Mouse (Mus musculus): ENCODE measurements at regions not wholly inside any gene's neighbourhood (a gene's known extent, or its start where the extent isn't known, plus 50 kb on each side); places are given as distances from the start of the nearest gene placed in this dataset.
A peak's percentile ranks its signal among the peaks of the same experiment; 100 is the strongest.

DNA sequence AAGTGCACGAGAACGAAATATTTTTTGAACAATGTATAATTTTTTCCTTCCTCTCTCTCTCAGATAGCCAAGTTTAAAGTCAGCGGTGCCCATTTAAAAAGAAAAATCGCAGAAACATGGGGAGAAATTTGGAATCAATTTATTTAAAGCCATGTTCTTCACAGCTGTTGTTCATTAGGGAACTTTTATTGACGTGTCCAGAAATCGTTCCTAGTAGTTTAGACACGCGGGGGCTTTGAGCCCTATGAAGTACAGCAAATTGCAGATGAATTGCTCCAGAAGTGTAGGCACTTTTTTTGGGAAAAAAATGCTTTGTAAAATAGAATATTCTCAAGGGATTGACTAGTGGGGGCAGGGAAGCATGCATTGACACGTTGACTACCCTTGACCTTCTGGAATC lies 182.8 kb downstream of the Rdh14 start:
- DNase-seq: no peak

DNA sequence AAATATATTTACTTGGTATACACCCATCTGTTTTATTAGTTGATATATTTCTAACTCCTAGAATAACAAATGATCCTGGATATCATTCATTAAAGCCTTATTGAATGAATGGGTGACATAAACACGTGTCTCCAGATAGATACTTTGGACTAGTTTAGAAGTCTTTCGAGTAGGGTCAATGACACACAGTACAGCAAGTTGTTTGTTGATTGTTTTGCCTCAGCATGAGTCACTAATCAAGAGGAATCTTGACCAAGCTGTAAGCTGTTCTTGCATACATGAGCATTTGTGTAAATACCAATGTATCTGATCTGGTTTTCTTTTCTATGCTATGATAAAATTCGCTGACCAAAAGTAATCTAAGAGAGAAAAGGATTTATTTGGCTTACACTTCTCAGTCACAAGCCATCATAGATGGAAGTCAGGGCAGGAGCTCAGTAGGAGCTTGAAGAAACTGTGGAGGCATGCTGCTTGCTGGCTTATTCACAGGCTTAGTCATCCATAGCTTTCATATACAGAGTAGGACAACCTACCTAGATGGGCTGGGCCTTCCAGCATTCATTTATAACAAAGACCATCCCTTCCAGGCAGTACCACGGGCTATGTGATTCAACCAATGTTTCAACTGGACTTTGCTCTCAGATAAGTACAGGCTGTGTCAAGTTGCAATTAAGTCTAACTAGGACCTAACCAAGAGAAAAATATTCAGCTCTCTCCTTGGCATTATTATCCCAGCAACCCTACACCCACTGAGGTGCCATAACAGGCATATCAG lies 192.5 kb downstream of the Rdh14 start:
- DNase-seq: no peak

DNA sequence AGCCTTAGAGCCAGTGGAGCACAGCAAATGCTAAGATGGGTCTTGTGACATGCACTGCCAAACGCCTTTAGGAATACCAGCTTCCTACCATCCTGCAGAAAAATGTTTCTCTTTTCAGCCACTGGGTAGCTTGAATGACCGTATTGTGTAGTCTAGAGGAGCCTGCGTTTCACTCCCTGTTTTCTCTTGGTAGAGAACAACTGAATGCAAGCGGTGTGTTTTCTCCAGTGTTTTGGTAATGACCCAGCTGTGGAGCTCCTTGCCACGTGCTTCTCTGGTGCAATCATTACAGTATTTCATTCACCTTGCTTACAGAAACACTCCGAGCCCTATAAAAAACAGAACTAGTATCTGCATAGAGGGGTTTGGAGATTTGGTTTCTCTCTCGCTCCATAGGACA lies 193.5 kb downstream of the Rdh14 start:
- DNase-seq: peak; percentile 5 to 32

DNA sequence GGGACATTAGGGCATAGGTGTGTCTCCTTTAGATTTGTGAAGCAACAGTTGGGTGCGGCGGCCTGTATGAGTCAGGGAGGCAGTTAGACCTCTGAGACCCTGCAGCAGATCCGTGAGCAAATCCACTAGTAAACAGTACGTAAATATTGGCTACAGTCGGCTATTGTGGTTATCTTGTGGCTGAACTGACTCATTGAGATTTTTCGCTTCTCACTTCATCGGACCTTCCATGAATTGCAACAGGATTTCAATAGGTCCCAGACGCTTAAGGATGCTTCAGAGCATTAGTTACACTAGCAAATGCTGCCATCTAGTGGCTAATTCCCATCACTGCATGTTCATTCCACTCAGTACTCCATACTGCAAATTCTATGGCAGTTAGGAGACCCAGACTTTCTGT lies 199.0 kb downstream of the Rdh14 start:
- peak; percentile 63 to 75 for DNase-seq

DNA sequence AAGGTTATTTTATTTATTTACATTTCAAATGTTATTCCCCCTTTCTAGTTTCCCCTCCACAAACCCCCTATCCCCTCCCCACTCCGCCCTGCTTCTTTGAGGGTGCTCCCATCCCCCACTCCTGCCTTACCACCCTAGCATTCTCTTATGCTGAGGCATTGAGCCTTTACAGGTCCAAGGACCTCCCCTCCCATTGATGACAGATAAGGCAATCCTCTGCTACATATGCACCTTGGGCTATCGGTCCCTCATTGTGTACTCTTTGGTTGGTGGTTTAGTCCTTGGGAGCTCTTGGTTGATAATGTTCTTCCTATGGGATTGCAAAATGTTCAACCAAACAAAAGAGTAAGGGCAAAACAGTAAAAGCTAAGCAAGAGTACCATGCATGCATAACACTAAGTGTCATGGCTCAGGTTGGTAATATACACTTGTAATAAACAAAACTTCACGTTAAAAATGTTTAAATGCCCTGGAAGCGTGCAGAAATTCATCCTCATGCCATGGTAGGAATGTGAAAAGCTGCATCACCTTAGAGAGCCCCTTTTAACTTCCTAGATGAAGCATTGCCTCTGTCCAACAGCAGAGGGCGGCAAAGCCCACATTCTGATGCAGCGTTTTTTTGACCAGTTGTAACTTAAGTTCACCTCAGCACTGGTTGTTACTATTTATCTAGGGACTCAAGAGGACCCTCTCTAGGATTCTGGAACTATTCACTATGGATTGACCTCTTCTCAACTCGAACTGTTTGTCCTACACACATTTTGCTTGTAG lies 207.6 kb downstream of the Rdh14 start:
- DNase-seq: peak; percentile 27 to 76

DNA sequence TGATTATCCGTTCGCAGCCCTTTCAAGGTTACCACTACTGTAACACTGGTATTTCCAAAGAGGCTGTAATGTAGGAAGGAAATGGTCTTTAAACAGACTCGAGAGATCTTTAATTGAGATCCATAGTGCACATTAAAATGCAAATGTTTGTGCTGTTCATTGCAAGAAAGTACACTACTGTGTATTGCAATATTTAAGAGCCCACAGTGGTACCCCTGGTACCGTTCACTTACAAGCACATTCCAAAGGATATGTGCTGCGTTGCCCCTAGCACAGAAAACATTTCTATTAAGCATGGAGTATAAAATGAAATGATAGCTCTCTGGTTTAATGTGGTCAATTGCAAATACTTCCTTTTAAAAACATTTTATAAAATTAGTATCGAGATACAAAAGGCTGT lies 209.5 kb downstream of the Rdh14 start:
- no peak for DNase-seq

DNA sequence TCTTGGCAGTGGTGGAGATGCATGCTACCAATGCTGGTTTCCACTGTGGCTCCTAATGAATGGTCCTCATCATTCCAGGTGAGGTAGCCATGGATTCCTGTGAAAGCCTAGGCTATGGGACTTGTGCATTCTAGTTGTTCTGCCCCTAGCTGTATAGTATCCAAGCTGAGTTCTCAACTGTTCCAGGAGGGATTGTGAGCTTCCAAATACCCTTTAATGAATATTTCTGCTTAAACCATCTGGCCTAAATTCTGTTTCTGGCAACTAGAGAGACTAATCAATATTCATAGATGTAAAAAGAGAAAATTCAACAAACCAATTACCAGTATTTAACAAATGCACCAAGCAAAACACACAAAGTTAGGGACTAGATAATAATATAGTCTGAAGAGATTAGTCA lies 227.7 kb downstream of the Rdh14 start:
- no peak for DNase-seq

DNA sequence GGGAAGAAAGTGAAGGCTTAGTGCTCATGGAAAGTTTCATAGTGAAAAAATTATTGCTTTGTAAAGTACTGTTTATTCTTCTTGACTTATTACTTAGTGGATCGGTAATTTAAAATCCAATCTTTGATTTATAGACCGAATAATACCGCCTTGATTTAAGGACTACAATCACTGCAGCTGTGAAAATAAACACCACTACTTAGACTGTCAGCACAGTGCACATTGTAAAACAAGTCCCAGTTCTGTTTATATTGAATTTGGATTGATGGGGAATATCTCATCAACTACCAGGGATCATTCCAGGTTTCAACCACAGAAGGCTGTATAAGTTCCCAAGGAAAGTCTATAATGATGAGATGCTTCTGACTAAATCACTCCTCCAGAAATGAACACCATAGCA lies 230.0 kb downstream of the Rdh14 start:
- no peak for DNase-seq

DNA sequence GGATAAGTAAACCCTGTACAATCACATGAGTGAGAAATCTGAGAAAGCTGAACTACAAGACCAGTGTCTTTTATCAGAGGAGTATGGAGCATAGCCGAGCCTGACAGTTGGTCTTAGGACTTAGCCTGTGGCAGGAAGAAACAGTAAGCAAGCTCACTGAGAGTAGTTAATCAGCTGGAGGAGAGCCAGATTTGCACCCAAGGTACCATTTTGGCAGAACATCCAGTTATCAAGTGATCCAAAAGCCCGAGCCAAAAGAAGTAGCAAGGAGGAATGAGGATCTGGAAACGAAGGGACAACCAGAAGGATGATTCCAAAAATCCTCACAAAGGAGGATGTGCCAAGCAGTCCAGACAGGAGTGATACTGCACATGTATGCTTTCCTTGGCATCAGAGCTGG lies 248.0 kb downstream of the Rdh14 start:
- DNase-seq: no peak

DNA sequence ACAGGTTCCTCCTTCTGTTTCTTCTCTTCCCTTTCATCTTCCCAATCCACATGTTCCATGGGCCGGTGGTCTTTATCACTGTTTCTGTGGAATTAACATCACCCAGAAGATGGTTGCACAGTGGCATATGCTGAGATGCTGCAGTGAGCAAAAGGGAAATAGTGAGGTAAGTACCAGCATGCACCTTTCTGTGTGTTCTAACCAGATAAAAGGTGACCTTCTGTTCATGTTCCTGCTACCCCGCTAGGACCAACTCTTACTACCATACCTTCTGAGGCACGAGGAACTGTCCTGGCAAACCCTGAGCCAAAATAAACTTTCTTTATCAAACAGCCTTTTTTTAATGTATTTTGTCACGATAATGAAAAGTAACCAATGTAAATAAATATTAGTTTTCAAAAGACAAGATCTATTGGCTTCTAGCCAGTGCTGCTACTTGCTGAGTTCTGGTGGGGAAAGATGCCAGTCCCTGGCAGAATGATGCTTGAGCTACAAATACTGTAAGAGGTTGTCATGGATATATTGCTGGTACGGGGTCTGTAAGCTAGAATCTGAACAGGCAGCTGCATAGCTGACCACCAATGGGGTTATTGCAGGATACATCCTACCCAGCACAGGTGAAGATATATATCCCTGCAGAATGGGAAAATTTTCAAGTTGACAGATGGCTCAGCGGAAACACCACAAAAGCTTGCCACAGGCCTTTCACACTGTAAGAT lies 264.1 kb downstream of the Rdh14 start:
- DNase-seq: no peak

DNA sequence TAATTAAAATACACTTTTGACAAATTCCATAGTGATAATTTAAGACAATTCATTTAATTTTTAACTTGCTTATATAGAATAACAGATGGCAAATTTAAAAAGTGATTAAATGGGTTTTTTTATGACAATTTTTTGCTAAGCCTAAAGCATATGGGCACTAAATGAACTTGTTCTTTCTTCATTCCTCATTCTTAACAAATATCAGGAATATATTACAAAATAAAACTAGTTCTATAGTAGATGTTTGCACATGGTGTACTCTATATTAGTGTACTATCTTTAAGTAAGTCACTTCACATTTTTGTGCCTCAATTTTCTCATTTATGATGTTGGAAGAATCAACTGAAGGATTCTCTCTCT lies 264.6 kb downstream of the Rdh14 start:
- DNase-seq: no peak

DNA sequence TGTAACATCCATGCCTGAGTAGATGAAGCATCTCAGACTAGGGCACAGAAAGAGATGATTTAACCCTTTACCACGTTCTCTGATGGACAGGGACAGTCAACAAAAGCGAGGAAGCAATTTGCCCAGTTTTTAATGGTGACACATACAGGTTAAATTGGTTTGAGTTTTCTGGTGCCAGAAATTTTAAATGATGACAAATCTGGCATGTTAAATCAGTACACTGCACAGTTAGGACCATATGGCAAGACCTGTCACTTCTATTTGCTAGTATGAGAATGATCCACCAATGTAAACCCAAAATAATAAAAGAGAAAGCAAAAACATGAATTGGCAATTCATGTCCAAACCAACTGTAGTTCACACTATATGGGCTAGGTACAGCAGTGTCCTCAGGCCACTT lies 268.3 kb downstream of the Rdh14 start:
- no peak for DNase-seq

DNA sequence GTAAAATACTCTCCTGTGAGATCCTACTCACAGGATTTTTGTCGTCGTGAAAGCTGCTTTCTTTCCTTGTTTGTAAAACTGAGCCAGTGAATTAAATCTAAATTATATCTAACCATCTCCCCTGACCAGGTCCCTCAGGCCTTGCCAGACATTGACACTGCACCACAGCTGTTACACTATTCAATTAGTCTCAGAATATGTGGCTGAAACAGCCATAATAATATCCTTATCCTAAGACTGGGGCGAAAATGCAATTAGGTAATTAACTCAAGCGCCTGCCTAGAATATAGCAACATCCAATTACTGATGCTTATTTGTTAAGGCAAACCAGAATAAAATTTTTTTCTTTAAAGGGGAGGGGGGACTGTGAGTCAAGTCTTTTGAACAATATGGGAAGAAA lies 296.2 kb downstream of the Rdh14 start:
- no peak for DNase-seq
